Comparison of ENCODE assay signal across 8 mouse cellular contexts in genomic region chr17:87282007-87282705, GRCm38 (mm10). TPM values are rescaled to one million over a fixed set of nuclear protein-coding genes. Genes with fewer than 3 reads are reported as not detected.
DNase-seq lines count a peak whose midpoint lies in the region; ATAC-seq and TF ChIP-seq lines count a peak whose summit lies in the region.

No protein-coding gene starts in this region.

- peaks cover 56% of the 10 kb centered on the region for H3K27me3 ChIP-seq in heart, embryonic 10.5 days (ENCODE audit: insufficient read depth, poor library complexity, severe bottlenecking)
- H3K27me3 ChIP-seq in kidney, embryonic 15.5 days = peaks cover 20% of the 10 kb centered on the region
- H3K27me3 ChIP-seq in limb, embryonic 15.5 days = peaks cover 24% of the 10 kb centered on the region
- H3K27me3 ChIP-seq in midbrain, postnatal 0 days (ENCODE audit: insufficient read depth, low read length) = 0 out of 2 replicates have a peak, but pooled peaks cover 5% of the 10 kb centered on the region

- peak overlapping the region; percentile 83 for H3K4me3 ChIP-seq in bone marrow, adult 2 months (replicated peaks; ENCODE audit: control insufficient read depth, low read depth, low read length)
- peak overlapping the region; percentile 58 for H3K4me3 ChIP-seq in embryonic fibroblast, embryonic 13.5 days (ENCODE audit: insufficient read depth, low read length)
- peak overlapping the region; percentile 85 for H3K4me3 ChIP-seq in heart, embryonic 10.5 days
- H3K4me3 ChIP-seq in kidney, embryonic 15.5 days (replicated peaks) = peak overlapping the region; percentile 83
- H3K4me3 ChIP-seq in limb, embryonic 15.5 days = peak overlapping the region; percentile 76
- H3K4me3 ChIP-seq in midbrain, postnatal 0 days (ENCODE audit: low read depth, low read length) = peak overlapping the region; percentile 71

- peak overlapping the region; percentile 98 for H3K27ac ChIP-seq in bone marrow, adult 2 months (ENCODE audit: control insufficient read depth, insufficient read depth, low read depth, low read length, poor library complexity)
- H3K27ac ChIP-seq in embryonic fibroblast, embryonic 13.5 days (ENCODE audit: insufficient read depth, low read length) = peak overlapping the region; percentile 95
- H3K27ac ChIP-seq in heart, embryonic 10.5 days = peak overlapping the region; percentile 93
- peak overlapping the region; percentile 97 for H3K27ac ChIP-seq in kidney, embryonic 15.5 days
- H3K27ac ChIP-seq in limb, embryonic 15.5 days = peak overlapping the region; percentile 94
- peak overlapping the region; percentile 69 for H3K27ac ChIP-seq in midbrain, postnatal 0 days (ENCODE audit: low read depth, low read length)

- peaks cover 3% of the 10 kb centered on the region; the same call in 1 of the 2 replicates for H3K4me1 ChIP-seq in bone marrow, adult 2 months (ENCODE audit: control insufficient read depth, insufficient read depth, low read length)
- H3K4me1 ChIP-seq in embryonic fibroblast, embryonic 13.5 days (ENCODE audit: control insufficient read depth, insufficient read depth, low read length) = peaks cover 10% of the 10 kb centered on the region
- peaks cover 27% of the 10 kb centered on the region for H3K4me1 ChIP-seq in heart, embryonic 10.5 days
- H3K4me1 ChIP-seq in kidney, embryonic 15.5 days = peaks cover 47% of the 10 kb centered on the region
- H3K4me1 ChIP-seq in limb, embryonic 15.5 days = peaks cover 38% of the 10 kb centered on the region
- H3K4me1 ChIP-seq in midbrain, postnatal 0 days (ENCODE audit: insufficient read depth, low read length) = peaks cover 6% of the 10 kb centered on the region; the same call in 1 of the 2 replicates

- WGBS in bone marrow, adult 2 months = under 1% methylated on average over 44 of the region's 44 CpGs
- under 1% methylated on average over 44 of the region's 44 CpGs for WGBS in heart, embryonic 10.5 days
- under 1% methylated on average over 44 of the region's 44 CpGs for WGBS in kidney, embryonic 15.5 days
- under 1% methylated on average over 44 of the region's 44 CpGs for WGBS in limb, embryonic 15.5 days
- WGBS in midbrain, postnatal 0 days = under 1% methylated on average over 44 of the region's 44 CpGs

- peak overlapping the region; percentile 98 for H3K4me2 ChIP-seq in kidney, embryonic 15.5 days
- peak overlapping the region; percentile 99 for H3K4me2 ChIP-seq in limb, embryonic 15.5 days
- H3K4me2 ChIP-seq in midbrain, postnatal 0 days (ENCODE audit: low read depth, low read length, poor library complexity, severe bottlenecking) = peak overlapping the region; percentile 99

- H3K9me3 ChIP-seq in heart, embryonic 10.5 days = no peaks in the 10 kb centered on the region
- H3K9me3 ChIP-seq in kidney, embryonic 15.5 days (replicated peaks) = no peaks in the 10 kb centered on the region
- no peaks in the 10 kb centered on the region for H3K9me3 ChIP-seq in limb, embryonic 15.5 days
- H3K9me3 ChIP-seq in midbrain, postnatal 0 days (ENCODE audit: low read length) = no peaks in the 10 kb centered on the region

- peak; percentile 75; the same call in 1 of the 2 replicates for TF ChIP-seq POLR2A in bone marrow, adult 2 months (IDR thresholded peaks at IDR 0.05; ENCODE audit: borderline replicate concordance, control insufficient read depth, low read depth, low read length)
- TF ChIP-seq POLR2A in embryonic fibroblast, embryonic 13.5 days (IDR thresholded peaks at IDR 0.05; ENCODE audit: low read depth, low read length) = peak; percentile 79

- no peaks in the 10 kb centered on the region for H3K36me3 ChIP-seq in heart, embryonic 10.5 days
- H3K36me3 ChIP-seq in kidney, embryonic 15.5 days = no peaks in the 10 kb centered on the region
- H3K36me3 ChIP-seq in limb, embryonic 15.5 days = no peaks in the 10 kb centered on the region
- H3K36me3 ChIP-seq in midbrain, postnatal 0 days (ENCODE audit: insufficient read depth, low read length) = no peaks in the 10 kb centered on the region

- TF ChIP-seq CTCF in bone marrow, adult 2 months (IDR thresholded peaks at IDR 0.05; ENCODE audit: control insufficient read depth, insufficient read depth, low read length) = no peak
- TF ChIP-seq CTCF in embryonic fibroblast, embryonic 13.5 days (IDR thresholded peaks at IDR 0.05; ENCODE audit: borderline replicate concordance, insufficient read depth, low read length) = no peak
- TF ChIP-seq CTCF in midbrain, postnatal 0 days (IDR thresholded peaks at IDR 0.05) = no peak

- peak; percentile 91 to 94 for DNase-seq in B cell, adult 2 months
- peak; percentile 95 for DNase-seq in heart, embryonic 10.5 days (ENCODE audit: low spot score)
- peak; percentile 67 for DNase-seq in midbrain, postnatal 0 days (ENCODE audit: low spot score)
- DNase-seq in spleen, postnatal 10 days (ENCODE audit: low spot score in 2 of 2) = peak; percentile 89 to 95

- H3K9ac ChIP-seq in kidney, embryonic 15.5 days = peak overlapping the region; percentile 91
- peak overlapping the region; percentile 79 for H3K9ac ChIP-seq in limb, embryonic 15.5 days
- peak overlapping the region; percentile 67 for H3K9ac ChIP-seq in midbrain, postnatal 0 days (replicated peaks; ENCODE audit: low read length, poor library complexity, severe bottlenecking)

- peak; percentile 90 for ATAC-seq in kidney, embryonic 15.5 days (replicated peaks; ENCODE audit: low FRiP score)
- peak; percentile 72; the same call in 1 of the 2 replicates for ATAC-seq in limb, embryonic 15.5 days (ENCODE audit: insufficient number of reproducible peaks, low FRiP score, low TSS enrichment, low read depth)
- ATAC-seq in midbrain, postnatal 0 days (ENCODE audit: low FRiP score) = peak; percentile 74

RNA-seq across cellular contexts. Expression of gene Ttc7, which starts 0.5 kb away (rescaled TPM):
- 37.3 and 77.9 TPM in 2 replicates for polyA plus RNA-seq in bone marrow, adult 2 months (2011; ENCODE audit: insufficient read depth, insufficient read length, low replicate concordance, missing spikeins)
- polyA plus RNA-seq in embryonic fibroblast, embryonic 13.5 days (2011; ENCODE audit: insufficient read length, low read depth, missing spikeins) = 15.8 and 19.5 TPM in 2 replicates
- 2.8 and 4.7 TPM in 2 replicates for polyA plus RNA-seq in heart, embryonic 10.5 days (2016; fragmentation: Nextera tagmentation; extraction: Ambion mirVana)
- 7.7 and 8.1 TPM in 2 replicates for polyA plus RNA-seq in kidney, embryonic 15.5 days (2015; fragmentation: Nextera tagmentation; extraction: Ambion mirVana)
- 11.6 and 14.9 TPM in 2 replicates for polyA plus RNA-seq in limb, embryonic 15.5 days (2015; fragmentation: Nextera tagmentation; extraction: Ambion mirVana)
- total RNA-seq in midbrain, postnatal 0 days (2014; rRNA removed) = 5.3 and 13.9 TPM in 2 replicates
- 9.9 and 11.1 TPM in 2 replicates for polyA plus RNA-seq in midbrain, postnatal 0 days (2015; fragmentation: Nextera tagmentation; extraction: Ambion mirVana)

RNA-seq across cellular contexts. Expression of gene Mcfd2, which starts 16.4 kb away (rescaled TPM):
- polyA plus RNA-seq in bone marrow, adult 2 months (2011; ENCODE audit: insufficient read depth, insufficient read length, low replicate concordance, missing spikeins) = 10.4 and 15.7 TPM in 2 replicates
- 112 and 146 TPM in 2 replicates for polyA plus RNA-seq in embryonic fibroblast, embryonic 13.5 days (2011; ENCODE audit: insufficient read length, low read depth, missing spikeins)
- 77.8 and 82.7 TPM in 2 replicates for polyA plus RNA-seq in heart, embryonic 10.5 days (2016; fragmentation: Nextera tagmentation; extraction: Ambion mirVana)
- polyA plus RNA-seq in kidney, embryonic 15.5 days (2015; fragmentation: Nextera tagmentation; extraction: Ambion mirVana) = 110 and 112 TPM in 2 replicates
- polyA plus RNA-seq in limb, embryonic 15.5 days (2015; fragmentation: Nextera tagmentation; extraction: Ambion mirVana) = 92.1 and 100 TPM in 2 replicates
- total RNA-seq in midbrain, postnatal 0 days (2014; rRNA removed) = 27.8 and 38.0 TPM in 2 replicates
- 35.5 and 36.9 TPM in 2 replicates for polyA plus RNA-seq in midbrain, postnatal 0 days (2015; fragmentation: Nextera tagmentation; extraction: Ambion mirVana)

Comparison
In these comparisons a context has a peak if more than half of its experiments do, and no peak if none do; other contexts are left out.
1. Peak in every context shown above with its lines: DNase-seq, ATAC-seq, H3K4me3 ChIP-seq and H3K27ac ChIP-seq.